Mouse (Mus musculus): ENCODE data around the gene Abcc4.

GRCm38 (mm10) chr14:118673501-118673900 lies 32.5 kb downstream of the Abcc4 start:
- TF ChIP-seq CTCF (IDR thresholded peaks at IDR 0.05; ENCODE audit: low read depth) (no peak), EP300 (IDR thresholded peaks at IDR 0.05; ENCODE audit: low read depth) (no peak)

All from liver, postnatal 0 days (tissue).